Mouse (Mus musculus) stomach, postnatal 0 days (tissue): ENCODE measurements around the gene 9130008F23Rik.
A peak's percentile ranks its signal among the peaks of the same experiment; 100 is the strongest.

Experiments
- CTCF ChIP-seq: IDR thresholded peaks from 2 replicates; pipeline ENCODE4 v1.5.1; 2016; ENCODE audit warnings: antibody characterized with exemption, low read depth, mild to moderate bottlenecking, moderate library complexity
- EP300 ChIP-seq: optimal IDR thresholded peaks from 2 replicates; pipeline ENCODE3; 2016; ENCODE audit warnings: antibody characterized with exemption

DNA sequence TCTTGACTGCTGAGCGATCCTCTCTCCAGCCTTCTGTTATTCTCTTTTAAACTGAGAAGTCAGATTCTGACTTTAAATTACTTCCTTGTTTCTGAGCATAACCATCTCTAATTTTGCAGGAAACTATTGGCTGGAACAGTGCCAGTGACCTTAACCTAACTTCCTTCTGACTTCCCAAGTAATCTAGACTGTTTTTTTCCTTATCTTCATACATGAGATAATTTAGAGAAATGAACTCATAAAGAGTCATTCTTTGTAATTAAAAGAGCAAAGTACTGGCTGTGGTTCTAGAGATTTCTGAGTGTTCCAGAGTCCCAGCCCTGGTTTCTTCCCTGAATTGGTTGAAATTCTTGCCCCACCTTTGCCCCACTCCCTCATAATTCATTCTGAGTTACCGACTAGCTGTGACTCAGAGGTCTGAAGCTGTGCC is 6.8 kb downstream of the 9130008F23Rik start:
- no peak for TF ChIP-seq CTCF
- TF ChIP-seq EP300, result peak; percentile 26
